Mouse (Mus musculus): Measurements from ENCODE around the gene Cnnm1. TPM values are rescaled to one million over a fixed set of nuclear protein-coding genes. Genes with fewer than 3 reads are reported as not detected.

Cnnm1 gene
- polyA plus RNA-seq, 1 experiment = not detected

DNA sequence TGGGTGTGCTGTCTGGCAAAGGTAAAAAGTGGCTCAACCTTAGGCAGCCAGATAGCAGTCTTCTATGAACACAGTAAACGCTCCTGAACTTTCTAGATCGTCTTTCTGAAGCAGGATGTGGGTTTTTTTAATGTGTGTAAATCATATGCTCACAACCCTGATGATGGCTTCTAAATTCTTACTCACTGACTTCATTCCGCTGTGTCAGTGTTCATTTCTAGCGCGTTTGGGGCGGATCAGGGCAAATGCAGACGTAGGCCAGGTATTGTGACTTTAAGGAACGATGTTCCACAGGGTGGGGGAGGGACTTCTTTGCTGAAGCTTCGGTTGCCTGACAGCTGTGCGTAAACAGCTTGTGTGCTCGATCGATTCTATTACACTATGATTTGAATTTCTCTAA lies 90.7 kb downstream of the Cnnm1 start:
- no peak for TF ChIP-seq E2F4 (IDR thresholded peaks at IDR 0.05; ENCODE audit: insufficient read depth)
- no peak for TF ChIP-seq POLR2A (IDR thresholded peaks at IDR 0.05; ENCODE audit: insufficient read length, low read depth)
- no peak for TF ChIP-seq USF1 (IDR thresholded peaks at IDR 0.05; ENCODE audit: low read depth)
- TF ChIP-seq SRF (IDR thresholded peaks at IDR 0.05; ENCODE audit: control insufficient read depth, insufficient read length, low read depth) = no peak
- TF ChIP-seq TCF12 (IDR thresholded peaks at IDR 0.05; ENCODE audit: insufficient read depth, poor library complexity, severe bottlenecking) = no peak
- TF ChIP-seq MAX (IDR thresholded peaks at IDR 0.05; ENCODE audit: low read depth) = no peak
- no peak for TF ChIP-seq REST (IDR thresholded peaks at IDR 0.05; ENCODE audit: insufficient read depth, insufficient read length)
- Histone ChIP-seq H3K27me3 (ENCODE audit: control insufficient read depth, insufficient read depth, insufficient read length) (no peaks in the 10 kb centered on the region), H3K4me3 (no peak overlapping the region), H3ac (ENCODE audit: control insufficient read depth, insufficient read length) (no peak overlapping the region), H3K79me2 (ENCODE audit: control insufficient read depth, insufficient read depth) (no peaks in the 10 kb centered on the region), H3K4me2 (ENCODE audit: low read depth) (peak overlapping the region; percentile 75), H3K36me3 (ENCODE audit: control insufficient read depth, insufficient read depth) (no peaks in the 10 kb centered on the region)

- Histone ChIP-seq H3ac (ENCODE audit: control insufficient read depth, insufficient read length) (no peak overlapping the region), H3K27me3 (ENCODE audit: control insufficient read depth, insufficient read depth, insufficient read length) (no peaks in the 10 kb centered on the region), H3K79me2 (ENCODE audit: control insufficient read depth, insufficient read depth) (no peaks in the 10 kb centered on the region), H3K36me3 (ENCODE audit: control insufficient read depth, insufficient read depth) (no peaks in the 10 kb centered on the region), H3K4me2 (ENCODE audit: low read depth) (no peak overlapping the region), H3K4me3 (no peak overlapping the region)
- TF ChIP-seq E2F4 (IDR thresholded peaks at IDR 0.05; ENCODE audit: insufficient read depth) (no peak), POLR2A (IDR thresholded peaks at IDR 0.05; ENCODE audit: insufficient read length, low read depth) (no peak)
Measured at GRCm38 (mm10) chr19:43535372-43535771, 95.1 kb downstream of the Cnnm1 start.

DNA sequence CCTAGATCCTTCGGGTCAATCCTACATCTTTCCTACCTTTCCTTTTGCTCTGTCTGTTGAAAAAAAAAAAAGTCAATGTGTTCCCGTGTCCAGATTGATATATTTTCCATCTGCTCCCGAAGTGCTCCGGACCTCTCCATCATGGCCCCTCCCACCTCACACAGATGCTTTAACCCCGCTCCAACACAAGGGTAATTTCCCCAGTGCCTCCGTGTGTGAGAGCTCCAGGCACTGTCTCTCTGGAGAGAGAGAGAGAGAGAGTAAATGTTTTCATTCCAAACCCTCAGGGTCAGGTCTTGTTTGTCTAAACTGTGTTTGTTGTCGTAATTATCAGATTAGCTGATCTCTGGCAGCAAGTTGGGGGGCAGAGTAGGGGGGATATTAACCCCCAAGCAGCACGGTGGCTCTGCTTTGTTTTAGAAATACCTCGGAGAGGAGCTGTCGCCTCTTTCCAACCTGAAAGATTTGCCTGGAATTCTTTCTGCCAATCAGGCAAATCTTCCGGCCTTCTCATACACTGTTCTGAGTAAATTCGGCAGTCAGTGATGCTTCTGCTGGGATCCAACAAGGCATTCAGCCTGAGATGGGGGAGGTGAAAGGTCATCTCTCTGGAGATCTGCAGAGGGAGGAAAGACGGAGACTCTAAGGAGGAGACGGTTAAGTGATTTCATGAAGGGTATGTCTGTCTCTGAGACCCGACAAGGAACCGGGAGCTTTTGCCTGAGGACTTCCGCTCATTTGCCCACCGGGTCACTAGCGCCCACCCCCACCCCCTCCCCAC lies 106.3 kb downstream of the Cnnm1 start:
- Histone ChIP-seq H3K4me2 (ENCODE audit: low read depth) (no peak overlapping the region), H3K4me3 (no peak overlapping the region), H3K79me2 (ENCODE audit: control insufficient read depth, insufficient read depth) (no peaks in the 10 kb centered on the region), H3ac (ENCODE audit: control insufficient read depth, insufficient read length) (no peak overlapping the region), H3K27me3 (ENCODE audit: control insufficient read depth, insufficient read depth, insufficient read length) (peaks cover 11% of the 10 kb centered on the region), H3K36me3 (ENCODE audit: control insufficient read depth, insufficient read depth) (no peaks in the 10 kb centered on the region)
- TF ChIP-seq SRF (IDR thresholded peaks at IDR 0.05; ENCODE audit: control insufficient read depth, insufficient read length, low read depth) = no peak
- TF ChIP-seq E2F4 (IDR thresholded peaks at IDR 0.05; ENCODE audit: insufficient read depth) = no peak
- no peak for TF ChIP-seq MAX (IDR thresholded peaks at IDR 0.05; ENCODE audit: low read depth)
- no peak for TF ChIP-seq TCF12 (IDR thresholded peaks at IDR 0.05; ENCODE audit: insufficient read depth, poor library complexity, severe bottlenecking)
- no peak for TF ChIP-seq REST (IDR thresholded peaks at IDR 0.05; ENCODE audit: insufficient read depth, insufficient read length)
- TF ChIP-seq CEBPB (IDR thresholded peaks at IDR 0.05; ENCODE audit: insufficient read depth, poor library complexity, severe bottlenecking) = no peak
- TF ChIP-seq MYOG (IDR thresholded peaks at IDR 0.05; ENCODE audit: control insufficient read depth in 1 of 3, insufficient read depth in 1 of 3, insufficient read length in 2 of 3, low read depth in 2 of 3) = no peak
- TF ChIP-seq MYOD1 (IDR thresholded peaks at IDR 0.05; ENCODE audit: control insufficient read depth in 1 of 3, insufficient read length in 2 of 3, low read depth in 2 of 3) = no peak
- TF ChIP-seq TCF3 (IDR thresholded peaks at IDR 0.05; ENCODE audit: insufficient read length, low read depth) = no peak
- no peak for TF ChIP-seq POLR2AphosphoS2 (IDR thresholded peaks at IDR 0.05; ENCODE audit: insufficient read length, low read depth)

Other genes with a start within 250 kb of the Cnnm1 start
- not detected for gene Hpse2, start 52.1 kb upstream of the Cnnm1 start, polyA plus RNA-seq (2012; fragmentation: generic; extraction: Trizol)
- 196 TPM for gene Got1, start 84.2 kb downstream of the Cnnm1 start, polyA plus RNA-seq (2012; fragmentation: generic; extraction: Trizol)
- gene Nkx2-3, start 171.9 kb downstream of the Cnnm1 start, polyA plus RNA-seq (2012; fragmentation: generic; extraction: Trizol) = not detected
- 25.5 TPM for gene Slc25a28, start 234.4 kb downstream of the Cnnm1 start, polyA plus RNA-seq (2012; fragmentation: generic; extraction: Trizol)
- gene Entpd7, start 249.2 kb downstream of the Cnnm1 start, polyA plus RNA-seq (2012; fragmentation: generic; extraction: Trizol) = 2.2 TPM